Mouse (Mus musculus) myocyte (in vitro differentiated cells): ENCODE measurements around the gene Epha6.

Experiments used
- CEBPB ChIP-seq: IDR thresholded peaks from 2 replicates; pipeline ENCODE4 v1.6.1; 2011; ENCODE audit warnings: mild to moderate bottlenecking, moderate library complexity; ENCODE audit not compliant: poor library complexity, insufficient read depth, severe bottlenecking
- E2F4 ChIP-seq: IDR thresholded peaks from one replicate; pipeline ENCODE4 v1.6.1; 2011; ENCODE audit warnings: mild to moderate bottlenecking, control low read depth, moderate library complexity; ENCODE audit not compliant: insufficient read depth
- MAX ChIP-seq: IDR thresholded peaks from one replicate; pipeline ENCODE4 v1.6.1; 2011; ENCODE audit warnings: low read depth, mild to moderate bottlenecking, control low read depth
- MYOD1 ChIP-seq, 3 experiments: IDR thresholded peaks; one replicate each; pipeline ENCODE4 v1.6.1; 2011; ENCODE audit warnings: control low read depth in 2 of 3, low read depth in 2 of 3, mild to moderate bottlenecking in 2 of 3, moderate library complexity in 1 of 3; ENCODE audit not compliant: insufficient read length in 2 of 3, control insufficient read depth in 1 of 3
- MYOG ChIP-seq, 3 experiments: IDR thresholded peaks; one replicate each; pipeline ENCODE4 v1.6.1; 2011; ENCODE audit warnings: control low read depth in 2 of 3, low read depth in 2 of 3, mild to moderate bottlenecking in 2 of 3; ENCODE audit not compliant: insufficient read length in 2 of 3, control insufficient read depth in 1 of 3, insufficient read depth in 1 of 3
- POLR2A ChIP-seq: IDR thresholded peaks from one replicate; pipeline ENCODE4 v1.6.1; 2011; ENCODE audit warnings: low read depth, mild to moderate bottlenecking, control low read depth, moderate library complexity; ENCODE audit not compliant: insufficient read length
- POLR2AphosphoS2 ChIP-seq: IDR thresholded peaks from one replicate; pipeline ENCODE4 v1.6.1; 2011; ENCODE audit warnings: low read depth, control low read depth; ENCODE audit not compliant: insufficient read length
- REST ChIP-seq: IDR thresholded peaks from one replicate; pipeline ENCODE4 v1.6.1; 2011; ENCODE audit warnings: mild to moderate bottlenecking, control low read depth, moderate library complexity; ENCODE audit not compliant: insufficient read depth, insufficient read length
- SRF ChIP-seq: IDR thresholded peaks from one replicate; pipeline ENCODE4 v1.6.1; 2011; ENCODE audit warnings: low read depth; ENCODE audit not compliant: control insufficient read depth, insufficient read length
- TCF12 ChIP-seq: IDR thresholded peaks from one replicate; pipeline ENCODE4 v1.6.1; 2011; ENCODE audit warnings: mild to moderate bottlenecking, control low read depth; ENCODE audit not compliant: poor library complexity, insufficient read depth, severe bottlenecking
- TCF3 ChIP-seq: IDR thresholded peaks from one replicate; pipeline ENCODE4 v1.6.1; 2011; ENCODE audit warnings: low read depth, control low read depth; ENCODE audit not compliant: insufficient read length
- USF1 ChIP-seq: IDR thresholded peaks from one replicate; pipeline ENCODE4 v1.6.1; 2011; ENCODE audit warnings: low read depth, mild to moderate bottlenecking, control low read depth, moderate library complexity

- TF ChIP-seq TCF3 (no peak), POLR2A (no peak), POLR2AphosphoS2 (no peak), MYOG (IDR thresholded peaks at IDR 0.05; ENCODE audit: control insufficient read depth in 1 of 3, insufficient read depth in 1 of 3, insufficient read length in 2 of 3, low read depth in 2 of 3) (no peak), REST (no peak), TCF12 (no peak), MYOD1 (IDR thresholded peaks at IDR 0.05; ENCODE audit: control insufficient read depth in 1 of 3, insufficient read length in 2 of 3, low read depth in 2 of 3) (no peak), USF1 (no peak), SRF (no peak), MAX (no peak), CEBPB (no peak), E2F4 (no peak)
Observed at GRCm38 (mm10) chr16:59621554-59621953, 983.8 kb downstream of the Epha6 start.
